Mouse (Mus musculus): Measurements from ENCODE around the gene Madcam1.

GRCm38 (mm10) chr10:79665051-79665450, 692 bp downstream of the Madcam1 start:
- TF ChIP-seq POLR2A (IDR thresholded peaks at IDR 0.05; ENCODE audit: low read depth, low read length), result no peak
- TF ChIP-seq CTCF (IDR thresholded peaks at IDR 0.05; ENCODE audit: extremely low read depth, insufficient read depth, insufficient read length, insufficient replicate concordance), result no peak

All from spleen, adult 2 months (tissue).